Mouse (Mus musculus) G1E (cell line): ENCODE results near the gene Trove2.

Source experiments
- CTCF ChIP-seq: IDR thresholded peaks from 2 replicates; pipeline ENCODE4 v1.5.1; 2012; ENCODE audit warnings: low read depth, low read length, inconsistent platforms, mixed read lengths
- GATA1 ChIP-seq: IDR thresholded peaks from 2 replicates; pipeline ENCODE4 v1.6.1; 2012; ENCODE audit warnings: borderline replicate concordance, low read length, inconsistent platforms, mixed read lengths
- GATA2 ChIP-seq: IDR thresholded peaks from 2 replicates; pipeline ENCODE4 v1.6.1; 2012; ENCODE audit warnings: low read depth, low read length, inconsistent platforms, borderline replicate concordance
- POLR2AphosphoS5 ChIP-seq: IDR thresholded peaks from 2 replicates; pipeline ENCODE4 v1.6.1; 2012; ENCODE audit warnings: low read depth, low read length, inconsistent platforms; ENCODE audit not compliant: insufficient replicate concordance

- no peak for TF ChIP-seq CTCF
- no peak for TF ChIP-seq GATA1
- TF ChIP-seq GATA2: no peak
- 0 out of 2 replicates have a peak, but pooled peaks have one; percentile 72 for TF ChIP-seq POLR2AphosphoS5
Measured at GRCm38 (mm10) chr1:143777558-143778218, 820 bp upstream of the Trove2 start.
